Mouse (Mus musculus): Measurements from ENCODE around the gene Lpcat3. TPM values are rescaled to one million over a fixed set of nuclear protein-coding genes. Genes with fewer than 3 reads are reported as not detected.

Gene Lpcat3
- polyA plus RNA-seq, 1 experiment = 215 TPM

DNA sequence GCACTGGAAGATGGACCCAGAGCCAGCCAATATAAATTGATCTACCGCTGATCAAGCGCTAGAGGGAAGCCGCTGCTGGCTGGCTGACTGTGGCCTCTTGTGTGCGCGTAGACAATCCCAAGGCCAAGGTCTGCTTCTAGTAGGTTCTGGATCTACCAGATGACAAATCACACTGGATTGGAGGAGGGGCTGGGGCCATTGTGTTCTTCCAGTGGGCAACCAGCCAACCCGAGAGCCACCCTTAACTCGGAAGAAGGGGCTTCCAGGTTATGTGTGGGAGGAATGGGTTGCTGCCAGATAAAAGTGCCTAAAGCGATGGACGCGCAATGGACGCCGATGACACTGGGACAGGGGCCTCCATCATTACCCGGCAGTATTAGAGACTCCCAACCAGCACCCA lies 55.1 kb downstream of the Lpcat3 start:
- peak overlapping the region; percentile 56 for H3K4me3 ChIP-seq (ENCODE audit: insufficient read depth, low read depth, low read length)
- no peaks in the 10 kb centered on the region for H3K27me3 ChIP-seq (replicated peaks; ENCODE audit: control insufficient read depth, insufficient read depth, low read length)
- DNase-seq = no peak

DNA sequence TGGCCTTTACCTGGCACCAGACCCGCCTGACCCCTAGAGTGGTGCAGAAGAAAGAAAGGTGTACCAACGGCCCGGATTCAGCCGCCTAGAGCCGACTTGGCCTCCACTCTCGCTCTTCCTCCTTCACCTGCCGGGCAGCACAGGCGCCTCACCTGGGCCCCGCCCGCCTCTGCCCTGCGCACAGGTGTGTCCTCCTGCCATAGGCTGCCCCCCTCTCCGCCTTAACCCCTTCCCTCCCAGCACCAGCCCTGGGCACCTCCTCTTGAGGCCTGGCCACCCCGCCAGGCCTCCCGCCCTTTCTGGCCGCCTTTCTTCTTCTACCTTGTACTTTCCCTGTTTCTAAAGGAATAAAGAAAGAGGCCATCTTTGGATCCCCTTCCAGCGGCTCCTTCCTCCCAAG lies 55.9 kb downstream of the Lpcat3 start:
- DNase-seq = peak; percentile 68
- H3K36me3 ChIP-seq (ENCODE audit: control insufficient read depth, insufficient read depth, low read length) = peaks cover 1% of the 10 kb centered on the region; the same call in 1 of the 2 replicates
- peak overlapping the region; percentile 56 for H3K4me3 ChIP-seq (ENCODE audit: insufficient read depth, low read depth, low read length)

More for the DNA sequence above, 55.1 kb downstream of the Lpcat3 start:
- 74% methylated on average over 13 of the region's 13 CpGs for WGBS
- no peak for TF ChIP-seq POLR2A (IDR thresholded peaks at IDR 0.05; ENCODE audit: low read depth, low read length)
- no peak for TF ChIP-seq CTCF (conservative IDR thresholded peaks at IDR 0.05; ENCODE audit: insufficient read depth, insufficient read length, low read depth, low read length)
- Histone ChIP-seq H3K27ac (ENCODE audit: insufficient read depth, low read depth, low read length) (peak overlapping the region; percentile 58; the same call in 1 of the 2 replicates), H3K36me3 (ENCODE audit: control insufficient read depth, insufficient read depth, low read length) (peaks cover 1% of the 10 kb centered on the region; the same call in 1 of the 2 replicates), H3K4me1 (ENCODE audit: control insufficient read depth, insufficient read depth, low read length) (peaks cover 9% of the 10 kb centered on the region; the same call in 1 of the 2 replicates)

DNA sequence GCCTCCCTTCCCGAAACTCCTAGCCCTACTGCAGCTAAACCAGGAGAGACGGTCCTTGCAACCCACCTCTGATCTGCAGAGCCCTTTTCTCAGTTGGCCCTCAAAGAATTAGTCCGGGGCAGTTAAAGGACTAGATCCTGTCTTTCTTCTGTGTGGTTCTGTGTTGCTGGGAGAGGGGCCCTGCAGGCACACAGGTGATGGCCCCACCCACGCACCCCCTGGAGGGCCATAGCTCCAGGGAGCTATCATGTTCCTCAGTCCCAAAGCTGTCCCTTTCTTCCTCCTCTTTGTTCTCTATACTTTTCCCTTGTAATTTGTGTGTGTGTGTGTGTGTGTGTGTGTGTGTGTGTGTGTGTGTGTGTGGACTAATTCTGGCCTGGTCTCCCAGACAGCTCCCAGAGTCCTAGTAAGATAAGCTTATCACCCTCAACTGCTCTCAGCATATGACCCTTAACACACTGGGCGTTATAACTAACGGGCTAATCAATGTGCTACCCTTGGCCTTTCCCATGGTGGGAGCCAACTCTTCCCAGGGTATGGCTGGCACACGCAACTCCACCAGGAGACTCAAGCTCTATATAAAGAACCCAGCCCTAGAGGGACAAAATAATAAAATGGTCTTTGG lies 56.6 kb downstream of the Lpcat3 start:
- H3K27ac ChIP-seq (ENCODE audit: insufficient read depth, low read depth, low read length) = peak overlapping the region; percentile 49
- 69% methylated on average over 7 of the region's 7 CpGs for WGBS
- TF ChIP-seq CTCF (conservative IDR thresholded peaks at IDR 0.05; ENCODE audit: insufficient read depth, insufficient read length, low read depth, low read length) = no peak
- TF ChIP-seq POLR2A (IDR thresholded peaks at IDR 0.05; ENCODE audit: low read depth, low read length) = no peak
- H3K36me3 ChIP-seq (ENCODE audit: control insufficient read depth, insufficient read depth, low read length) = peaks cover 1% of the 10 kb centered on the region; the same call in 1 of the 2 replicates
- no peak for DNase-seq
- no peaks in the 10 kb centered on the region for H3K27me3 ChIP-seq (replicated peaks; ENCODE audit: control insufficient read depth, insufficient read depth, low read length)
- H3K4me3 ChIP-seq (ENCODE audit: insufficient read depth, low read depth, low read length) = peak overlapping the region; percentile 56
- no peaks in the 10 kb centered on the region for H3K4me1 ChIP-seq (ENCODE audit: control insufficient read depth, insufficient read depth, low read length)

More for the DNA sequence above, 55.9 kb downstream of the Lpcat3 start:
- H3K27me3 ChIP-seq (replicated peaks; ENCODE audit: control insufficient read depth, insufficient read depth, low read length) = no peaks in the 10 kb centered on the region
- peak overlapping the region; percentile 58 for H3K27ac ChIP-seq (ENCODE audit: insufficient read depth, low read depth, low read length)
- H3K4me1 ChIP-seq (ENCODE audit: control insufficient read depth, insufficient read depth, low read length) = peaks cover 3% of the 10 kb centered on the region; the same call in 1 of the 2 replicates
- WGBS = 54% methylated on average over 16 of the region's 16 CpGs
- no peak for TF ChIP-seq CTCF (conservative IDR thresholded peaks at IDR 0.05; ENCODE audit: insufficient read depth, insufficient read length, low read depth, low read length)
- TF ChIP-seq POLR2A (IDR thresholded peaks at IDR 0.05; ENCODE audit: low read depth, low read length) = no peak

DNA sequence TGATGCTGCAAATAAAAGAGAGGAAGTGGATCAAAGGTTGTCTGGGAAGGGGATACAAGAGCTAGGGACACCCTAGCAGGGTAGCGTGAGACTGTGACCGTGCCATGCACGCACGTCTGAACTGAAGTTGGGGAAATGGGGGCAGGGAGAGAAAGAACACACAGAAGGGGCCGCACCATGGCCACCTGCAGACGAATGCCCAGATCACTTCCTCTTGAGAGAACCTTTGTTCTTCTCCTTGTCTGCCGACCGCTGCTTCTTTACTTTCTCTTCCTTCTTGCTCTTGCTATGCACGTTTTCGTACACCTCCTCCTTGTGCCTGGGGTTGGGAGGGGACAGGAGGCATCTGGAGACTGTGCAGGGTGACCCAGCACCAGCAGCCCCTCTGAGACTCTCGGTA lies 58.1 kb downstream of the Lpcat3 start:
- TF ChIP-seq POLR2A (IDR thresholded peaks at IDR 0.05; ENCODE audit: low read depth, low read length) (no peak), CTCF (conservative IDR thresholded peaks at IDR 0.05; ENCODE audit: insufficient read depth, insufficient read length, low read depth, low read length) (no peak)
- no peak for DNase-seq
- Histone ChIP-seq H3K4me3 (ENCODE audit: insufficient read depth, low read depth, low read length) (no peak overlapping the region), H3K27ac (ENCODE audit: insufficient read depth, low read depth, low read length) (no peak overlapping the region), H3K27me3 (replicated peaks; ENCODE audit: control insufficient read depth, insufficient read depth, low read length) (no peaks in the 10 kb centered on the region), H3K36me3 (ENCODE audit: control insufficient read depth, insufficient read depth, low read length) (no peaks in the 10 kb centered on the region), H3K4me1 (ENCODE audit: control insufficient read depth, insufficient read depth, low read length) (no peaks in the 10 kb centered on the region)
- 70% methylated on average over 11 of the region's 11 CpGs for WGBS

DNA sequence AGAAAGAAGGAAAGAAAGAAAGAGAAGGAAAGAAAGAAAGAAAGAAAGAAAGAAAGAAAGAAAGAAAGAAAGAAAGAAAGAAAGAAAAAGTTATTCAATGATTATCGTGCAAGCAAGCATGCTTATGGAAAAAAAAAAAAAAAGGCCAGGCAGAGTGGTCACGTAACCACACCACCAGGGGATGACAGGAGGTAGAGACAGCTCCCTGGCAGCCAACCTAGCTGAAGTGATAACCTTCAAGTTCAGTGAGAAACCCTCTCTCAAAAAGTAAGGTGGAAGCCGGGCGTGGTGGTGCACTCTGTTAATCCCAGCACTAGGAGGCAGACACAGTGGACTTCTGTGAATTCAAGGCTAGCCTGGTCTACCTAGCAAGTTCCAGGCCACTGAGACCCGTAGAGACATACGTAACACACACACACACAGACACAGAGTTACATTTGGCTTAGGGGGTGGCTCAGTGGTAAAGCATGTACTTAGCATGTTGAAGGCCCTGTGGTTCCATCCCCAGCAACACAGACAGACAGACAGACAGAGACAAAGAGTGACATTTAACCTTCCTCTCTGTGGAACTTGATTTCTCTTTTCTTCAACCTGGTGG lies 60.1 kb downstream of the Lpcat3 start:
- no peak for TF ChIP-seq POLR2A (IDR thresholded peaks at IDR 0.05; ENCODE audit: low read depth, low read length)
- no peak for TF ChIP-seq CTCF (conservative IDR thresholded peaks at IDR 0.05; ENCODE audit: insufficient read depth, insufficient read length, low read depth, low read length)
- Histone ChIP-seq H3K36me3 (ENCODE audit: control insufficient read depth, insufficient read depth, low read length) (no peaks in the 10 kb centered on the region), H3K4me1 (ENCODE audit: control insufficient read depth, insufficient read depth, low read length) (no peaks in the 10 kb centered on the region), H3K4me3 (ENCODE audit: insufficient read depth, low read depth, low read length) (no peak overlapping the region), H3K27ac (ENCODE audit: insufficient read depth, low read depth, low read length) (no peak overlapping the region), H3K27me3 (replicated peaks; ENCODE audit: control insufficient read depth, insufficient read depth, low read length) (no peaks in the 10 kb centered on the region)
- 88% methylated on average over 6 of the region's 6 CpGs for WGBS
- DNase-seq = no peak

DNA sequence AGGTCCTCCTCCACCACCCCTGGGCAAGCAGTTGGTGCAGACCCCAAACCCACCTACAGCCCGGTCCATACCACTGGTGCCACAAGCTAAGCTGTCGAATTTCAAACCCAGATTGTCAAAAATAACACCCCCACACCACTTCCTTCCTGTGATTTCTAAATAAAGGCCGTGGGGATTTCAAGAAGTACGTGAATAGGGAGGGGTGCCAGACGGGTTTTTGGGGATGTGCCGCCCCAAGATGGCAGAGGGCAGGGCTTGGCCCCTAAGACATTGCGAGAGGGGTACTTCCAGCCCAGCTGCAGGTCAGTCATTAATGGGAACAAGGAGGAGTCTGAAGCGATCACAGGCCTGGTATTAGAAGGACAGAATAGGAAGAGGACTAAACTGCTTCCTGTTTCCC lies 60.7 kb downstream of the Lpcat3 start:
- WGBS = 77% methylated on average over 8 of the region's 8 CpGs
- no peak overlapping the region for H3K4me3 ChIP-seq (ENCODE audit: insufficient read depth, low read depth, low read length)
- H3K4me1 ChIP-seq (ENCODE audit: control insufficient read depth, insufficient read depth, low read length) = no peaks in the 10 kb centered on the region
- no peak overlapping the region for H3K27ac ChIP-seq (ENCODE audit: insufficient read depth, low read depth, low read length)
- TF ChIP-seq POLR2A (IDR thresholded peaks at IDR 0.05; ENCODE audit: low read depth, low read length) (no peak), CTCF (conservative IDR thresholded peaks at IDR 0.05; ENCODE audit: insufficient read depth, insufficient read length, low read depth, low read length) (no peak)
- H3K36me3 ChIP-seq (ENCODE audit: control insufficient read depth, insufficient read depth, low read length) = no peaks in the 10 kb centered on the region
- DNase-seq = no peak
- H3K27me3 ChIP-seq (replicated peaks; ENCODE audit: control insufficient read depth, insufficient read depth, low read length) = no peaks in the 10 kb centered on the region

DNA sequence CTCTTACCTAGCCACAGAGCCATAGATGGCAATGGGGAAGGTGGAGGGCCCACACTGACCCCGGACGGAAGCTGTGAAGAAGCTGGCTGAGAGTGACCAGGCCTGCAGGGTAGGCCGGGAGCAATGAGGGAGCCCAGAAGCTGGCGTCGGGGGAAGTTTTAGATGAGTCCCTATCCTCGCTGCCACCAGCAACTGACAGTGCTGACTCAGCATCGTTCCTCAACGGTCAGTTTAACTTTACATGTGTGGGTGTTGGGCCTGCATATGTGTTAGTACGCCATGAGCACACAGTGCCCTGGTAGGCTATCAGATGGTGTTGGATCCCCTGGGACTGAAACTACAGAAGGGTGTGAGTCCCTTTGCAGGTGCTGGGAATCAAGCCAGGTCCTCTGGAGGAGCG lies 61.6 kb downstream of the Lpcat3 start:
- TF ChIP-seq CTCF (conservative IDR thresholded peaks at IDR 0.05; ENCODE audit: insufficient read depth, insufficient read length, low read depth, low read length) (no peak), POLR2A (IDR thresholded peaks at IDR 0.05; ENCODE audit: low read depth, low read length) (no peak)
- H3K36me3 ChIP-seq (ENCODE audit: control insufficient read depth, insufficient read depth, low read length) = no peaks in the 10 kb centered on the region
- 88% methylated on average over 10 of the region's 10 CpGs for WGBS
- no peak for DNase-seq
- H3K27me3 ChIP-seq (replicated peaks; ENCODE audit: control insufficient read depth, insufficient read depth, low read length) = no peaks in the 10 kb centered on the region
- H3K4me3 ChIP-seq (ENCODE audit: insufficient read depth, low read depth, low read length) = no peak overlapping the region
- no peak overlapping the region for H3K27ac ChIP-seq (ENCODE audit: insufficient read depth, low read depth, low read length)
- no peaks in the 10 kb centered on the region for H3K4me1 ChIP-seq (ENCODE audit: control insufficient read depth, insufficient read depth, low read length)

Measured in kidney, adult 2 months (tissue).